Mouse (Mus musculus) E14TG2a.4 (cell line): ENCODE measurements around the gene Alkbh6.

Source experiments
- CTCF ChIP-seq: conservative IDR thresholded peaks from 2 replicates; pipeline ENCODE4 v1.5.1; 2014; ENCODE audit warnings: low read length
- POU5F1 ChIP-seq: IDR thresholded peaks from 2 replicates; pipeline ENCODE4 v1.6.1; 2014; ENCODE audit warnings: low read length, borderline replicate concordance

- TF ChIP-seq CTCF (no peak), POU5F1 (no peak)
Observed at GRCm38 (mm10) chr7:30281522-30281921, 27.0 kb upstream of the Alkbh6 start.
